10 mouse cellular contexts compared by ENCODE assay signal in genomic region chr13:107954100-107954444, GRCm38 (mm10).
DNase-seq lines count a peak whose midpoint lies in the region; ATAC-seq and TF ChIP-seq lines count a peak whose summit lies in the region.
"Had no signal": no experiment of that assay in that cellular context is flagged by ENCODE, and none has a peak within 500 bp of the region (broad histone marks: within the 10 kb centered on the region; RNA-seq: fewer than 3 reads in every experiment).

No protein-coding gene starts in this region.

- WGBS in kidney, postnatal 0 days, result 19% methylated on average over 9 of the region's 9 CpGs
- WGBS in heart, embryonic 16.5 days, result 48% methylated on average over 9 of the region's 9 CpGs

- no peak overlapping the region for H3K9ac ChIP-seq in kidney, postnatal 0 days (ENCODE audit: low read depth, low read length)
- peak overlapping the region; percentile 77 for H3K9ac ChIP-seq in ES-E14 (ENCODE audit: insufficient read depth, low read depth, low read length, poor library complexity, severe bottlenecking)
- no peak overlapping the region for H3K9ac ChIP-seq in heart, embryonic 16.5 days (ENCODE audit: low read length)
- H3K9ac ChIP-seq: hindbrain, embryonic 15.5 days had no signal

- H3K27ac ChIP-seq in kidney, postnatal 0 days, result peak overlapping the region; percentile 54
- peak overlapping the region; percentile 93 for H3K27ac ChIP-seq in ES-E14 (ENCODE audit: insufficient read depth, low read depth, low read length, poor library complexity, severe bottlenecking)
- H3K27ac ChIP-seq in heart, embryonic 16.5 days (ENCODE audit: low read length), result peak overlapping the region; percentile 46; the same call in 1 of the 2 replicates
- H3K27ac ChIP-seq: hindbrain, embryonic 15.5 days had no signal

- H3K27me3 ChIP-seq in kidney, postnatal 0 days (ENCODE audit: insufficient read depth, low read length), result no peaks in the 10 kb centered on the region
- H3K27me3 ChIP-seq in heart, embryonic 16.5 days (ENCODE audit: control insufficient read depth, insufficient read depth, low read length), result no peaks in the 10 kb centered on the region
- no peaks in the 10 kb centered on the region for H3K27me3 ChIP-seq in megakaryocyte, embryonic 14.5 days (replicated peaks)
- H3K27me3 ChIP-seq: hindbrain, embryonic 15.5 days had no signal

- no peak for ATAC-seq in kidney, postnatal 0 days (replicated peaks; ENCODE audit: low FRiP score, low read depth)
- ATAC-seq in heart, embryonic 16.5 days (replicated peaks; ENCODE audit: extremely low read depth, insufficient read depth, low FRiP score), result no peak; the same call in 1 of the 2 replicates

- H3K36me3 ChIP-seq in kidney, postnatal 0 days (ENCODE audit: insufficient read depth, low read length), result no peaks in the 10 kb centered on the region
- no peaks in the 10 kb centered on the region for H3K36me3 ChIP-seq in ES-E14 (ENCODE audit: control insufficient read depth, insufficient read depth, low read length, poor library complexity, severe bottlenecking)
- H3K36me3 ChIP-seq in heart, embryonic 16.5 days (ENCODE audit: control insufficient read depth, insufficient read depth), result no peaks in the 10 kb centered on the region
- no peaks in the 10 kb centered on the region for H3K36me3 ChIP-seq in megakaryocyte, embryonic 14.5 days (replicated peaks; ENCODE audit: low read length)
- H3K36me3 ChIP-seq: hindbrain, embryonic 15.5 days had no signal

- H3K4me3 ChIP-seq in kidney, postnatal 0 days (replicated peaks; ENCODE audit: low read depth, low read length), result no peak overlapping the region
- peak overlapping the region; percentile 21 to 59 for H3K4me3 ChIP-seq in ES-E14 (ENCODE audit: insufficient read depth in 1 of 2, low read depth in 1 of 2, low read length in 2 of 2, poor library complexity in 1 of 2, severe bottlenecking in 1 of 2)
- no peak overlapping the region for H3K4me3 ChIP-seq in heart, embryonic 16.5 days (ENCODE audit: low read length)
- H3K4me3 ChIP-seq in megakaryocyte, embryonic 14.5 days (replicated peaks), result peak overlapping the region; percentile 76
- H3K4me3 ChIP-seq: hindbrain, embryonic 15.5 days had no signal

- H3K4me1 ChIP-seq in kidney, postnatal 0 days (replicated peaks; ENCODE audit: insufficient read depth, low read length), result peaks cover 13% of the 10 kb centered on the region
- peaks cover 9 to 12% of the 10 kb centered on the region in 2 experiments for H3K4me1 ChIP-seq in ES-E14 (ENCODE audit: control insufficient read depth in 2 of 2, insufficient read depth in 2 of 2, low read length in 2 of 2, poor library complexity in 1 of 2)
- peaks cover 7% of the 10 kb centered on the region; the same call in 1 of the 2 replicates for H3K4me1 ChIP-seq in heart, embryonic 16.5 days (ENCODE audit: control insufficient read depth, insufficient read depth, low read length)
- H3K4me1 ChIP-seq in megakaryocyte, embryonic 14.5 days, result peaks cover 35% of the 10 kb centered on the region

- TF ChIP-seq CTCF in kidney, postnatal 0 days (IDR thresholded peaks at IDR 0.05; ENCODE audit: low read depth), result no peak

- peak overlapping the region; percentile 23; the same call in 1 of the 2 replicates for H3K4me2 ChIP-seq in kidney, postnatal 0 days (ENCODE audit: low read length)
- peak overlapping the region; percentile 25 for H3K4me2 ChIP-seq in heart, embryonic 16.5 days (ENCODE audit: low read depth, low read length)

- H3K9me3 ChIP-seq in kidney, postnatal 0 days (replicated peaks; ENCODE audit: low read length), result no peaks in the 10 kb centered on the region
- no peaks in the 10 kb centered on the region for H3K9me3 ChIP-seq in ES-E14 (ENCODE audit: control insufficient read depth, insufficient read depth, low read depth, low read length)
- no peaks in the 10 kb centered on the region for H3K9me3 ChIP-seq in heart, embryonic 16.5 days (replicated peaks; ENCODE audit: control insufficient read depth, low read length)
- no peaks in the 10 kb centered on the region for H3K9me3 ChIP-seq in megakaryocyte, embryonic 14.5 days
- H3K9me3 ChIP-seq: hindbrain, embryonic 15.5 days had no signal

- in situ Hi-C loops in ES-E14 (cut with MboI; ENCODE audit: low sequenced_read_pairs in 2 of 2, unreplicated experiment in 2 of 2), result no loop called here

- no peak for DNase-seq in kidney, postnatal 0 days (ENCODE audit: low spot score)
- no peak for DNase-seq in kidney, adult 11 months
- no peak for DNase-seq in ES-E14 (ENCODE audit: low read depth, low spot score)
- DNase-seq in urinary bladder, postnatal 10 days (ENCODE audit: low spot score), result no peak
- no peak for DNase-seq in adrenal gland, postnatal 10 days
- no peak for DNase-seq in thymus, postnatal 10 days (ENCODE audit: low spot score in 2 of 2)
- DNase-seq: cerebellum, postnatal 14 days had no signal

TF ChIP-seq in ES-E14, 5 proteins besides CTCF, POLR2A, EP300 and RAD21:
- no peak for TF ChIP-seq ZNF384 (IDR thresholded peaks at IDR 0.05; ENCODE audit: low read depth, low read length)
- no peak for TF ChIP-seq CHD2 (IDR thresholded peaks at IDR 0.05; ENCODE audit: low read depth, low read length)

Comparison
In these comparisons a context has a peak if more than half of its experiments do, and no peak if none do; other contexts are left out.
1. H3K4me3 ChIP-seq: peak in ES-E14 (2 of 2) and megakaryocyte, embryonic 14.5 days (single experiment); none in kidney, postnatal 0 days (single experiment) and heart, embryonic 16.5 days (single experiment).
2. Peak in every context shown above with its lines, with median percentiles within 50 percentile points of each other: H3K27ac ChIP-seq.